8 mouse cellular contexts compared by ENCODE assay signal in the genomic region with DNA sequence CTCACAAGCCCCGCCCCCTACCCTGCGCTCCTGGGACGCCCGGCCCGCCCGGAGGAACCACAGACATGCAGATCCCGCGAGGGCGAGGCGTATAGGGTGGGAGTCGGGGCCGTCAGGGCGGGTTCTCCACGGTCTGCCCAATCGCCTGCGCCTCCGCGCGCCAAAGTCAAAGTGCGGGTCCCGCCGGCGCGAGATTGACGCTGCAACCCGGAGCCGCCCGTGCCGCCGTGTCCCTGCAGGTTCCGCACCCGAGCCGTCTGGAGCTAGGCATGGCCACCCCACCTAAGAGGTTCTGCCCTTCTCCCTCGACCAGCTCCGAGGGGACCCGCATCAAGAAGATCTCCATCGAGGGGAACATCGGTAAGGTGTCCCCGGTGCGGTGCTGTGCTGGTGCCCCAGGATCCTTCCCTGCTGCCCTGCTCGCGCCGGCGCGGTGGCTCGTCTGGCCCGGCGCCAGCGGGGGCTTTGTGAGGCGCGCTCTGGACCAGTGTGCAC. TPM values are rescaled to one million over a fixed set of nuclear protein-coding genes. Genes with fewer than 3 reads are reported as not detected.
A peak's percentile ranks its signal among the peaks of the same experiment; 100 is the strongest.
DNase-seq lines count a peak whose midpoint lies in the region; ATAC-seq and TF ChIP-seq lines count a peak whose summit lies in the region.

A gene (plus strand): TSS at position 10 of the 495 bp plus-strand sequence.

- H3K4me2 ChIP-seq in heart, embryonic 12.5 days: peak within 1 kb of the TSS; percentile 70
- H3K4me2 ChIP-seq in kidney, embryonic 16.5 days (replicated peaks; ENCODE audit: low read depth, low read length): peak within 1 kb of the TSS; percentile 72
- peak within 1 kb of the TSS; percentile 69 for H3K4me2 ChIP-seq in liver, embryonic 11.5 days
- H3K4me2 ChIP-seq in myocyte (ENCODE audit: low read depth): peak within 1 kb of the TSS; percentile 84

- peak within 1 kb of the TSS; percentile 89 for H3K4me3 ChIP-seq in embryonic fibroblast, embryonic 13.5 days (ENCODE audit: insufficient read depth, low read length)
- peak within 1 kb of the TSS; percentile 93 for H3K4me3 ChIP-seq in heart, embryonic 12.5 days
- peak within 1 kb of the TSS; percentile 87 for H3K4me3 ChIP-seq in kidney, embryonic 16.5 days (ENCODE audit: low read length)
- peak within 1 kb of the TSS; percentile 71 for H3K4me3 ChIP-seq in liver, embryonic 11.5 days (ENCODE audit: low read depth, low read length)
- peak within 1 kb of the TSS; percentile 55 for H3K4me3 ChIP-seq in myocyte

- peaks cover 4% of the 10 kb centered on the region; the same call in 1 of the 2 replicates for H3K4me1 ChIP-seq in embryonic fibroblast, embryonic 13.5 days (ENCODE audit: control insufficient read depth, insufficient read depth, low read length)
- H3K4me1 ChIP-seq in heart, embryonic 12.5 days (replicated peaks): peaks cover 11% of the 10 kb centered on the region
- peaks cover 14% of the 10 kb centered on the region; the same call in 1 of the 2 replicates for H3K4me1 ChIP-seq in kidney, embryonic 16.5 days (ENCODE audit: insufficient read depth, low read length)
- peaks cover 29% of the 10 kb centered on the region for H3K4me1 ChIP-seq in liver, embryonic 11.5 days (replicated peaks; ENCODE audit: control insufficient read depth, insufficient read depth, low read length)

- peak within 1 kb of the TSS; percentile 86 for H3K9ac ChIP-seq in heart, embryonic 12.5 days
- peak within 1 kb of the TSS; percentile 91 for H3K9ac ChIP-seq in kidney, embryonic 16.5 days (replicated peaks; ENCODE audit: low read length)
- H3K9ac ChIP-seq in liver, embryonic 11.5 days (ENCODE audit: low read depth, low read length): peak within 1 kb of the TSS; percentile 86

- H3K27ac ChIP-seq in embryonic fibroblast, embryonic 13.5 days (ENCODE audit: insufficient read depth, low read length): peak within 1 kb of the TSS; percentile 45
- peak within 1 kb of the TSS; percentile 89 for H3K27ac ChIP-seq in heart, embryonic 12.5 days (ENCODE audit: poor library complexity, severe bottlenecking)
- H3K27ac ChIP-seq in kidney, embryonic 16.5 days (ENCODE audit: low read length): peak within 1 kb of the TSS; percentile 89
- peak within 1 kb of the TSS; percentile 83 for H3K27ac ChIP-seq in liver, embryonic 11.5 days (ENCODE audit: low read depth, low read length)

- ATAC-seq in heart, embryonic 12.5 days (ENCODE audit: insufficient number of reproducible peaks, low FRiP score): peak; percentile 100
- peak; percentile 100 for ATAC-seq in kidney, embryonic 16.5 days (ENCODE audit: low FRiP score, low TSS enrichment)
- peak; percentile 99 for ATAC-seq in liver, embryonic 11.5 days (replicated peaks; ENCODE audit: low FRiP score)

- peaks cover 20% of the 10 kb centered on the region for H3K79me2 ChIP-seq in myocyte (ENCODE audit: control insufficient read depth, insufficient read depth)

- TF ChIP-seq CTCF in embryonic fibroblast, embryonic 13.5 days (IDR thresholded peaks at IDR 0.05; ENCODE audit: borderline replicate concordance, insufficient read depth, low read length): no peak

- no peaks in the 10 kb centered on the region for H3K27me3 ChIP-seq in heart, embryonic 12.5 days (replicated peaks)
- no peaks in the 10 kb centered on the region for H3K27me3 ChIP-seq in kidney, embryonic 16.5 days (ENCODE audit: insufficient read depth, low read length)
- no peaks in the 10 kb centered on the region for H3K27me3 ChIP-seq in liver, embryonic 11.5 days (replicated peaks; ENCODE audit: control insufficient read depth, insufficient read depth, low read length)
- no peaks in the 10 kb centered on the region for H3K27me3 ChIP-seq in myocyte (ENCODE audit: control insufficient read depth, insufficient read depth, insufficient read length)

- H3ac ChIP-seq in myocyte (ENCODE audit: control insufficient read depth, insufficient read length): peak within 1 kb of the TSS; percentile 39

- DNase-seq in 416B (ENCODE audit: low read depth): peak; percentile 99
- peak; percentile 100 for DNase-seq in adrenal gland, postnatal 25 days
- DNase-seq in liver, embryonic 11.5 days (ENCODE audit: low spot score): peak; percentile 100
- peak; percentile 100 for DNase-seq in spleen, postnatal 4 days (ENCODE audit: low spot score in 2 of 2)

- WGBS in heart, embryonic 12.5 days: under 1% methylated on average over 51 of the region's 51 CpGs
- WGBS in kidney, embryonic 16.5 days: under 1% methylated on average over 51 of the region's 51 CpGs
- under 1% methylated on average over 50 of the region's 51 CpGs for WGBS in liver, embryonic 11.5 days

- peaks cover 7% of the 10 kb centered on the region for H3K36me3 ChIP-seq in heart, embryonic 12.5 days
- peaks cover 3% of the 10 kb centered on the region; the same call in 1 of the 2 replicates for H3K36me3 ChIP-seq in kidney, embryonic 16.5 days (ENCODE audit: insufficient read depth, low read length)
- H3K36me3 ChIP-seq in liver, embryonic 11.5 days (ENCODE audit: control insufficient read depth, insufficient read depth, low read length): peaks cover 6% of the 10 kb centered on the region; the same call in 1 of the 2 replicates
- H3K36me3 ChIP-seq in myocyte (ENCODE audit: control insufficient read depth, insufficient read depth): peaks cover under 1% of the 10 kb centered on the region

- H3K9me3 ChIP-seq in heart, embryonic 12.5 days (replicated peaks): no peaks in the 10 kb centered on the region
- H3K9me3 ChIP-seq in kidney, embryonic 16.5 days (ENCODE audit: low read length): no peaks in the 10 kb centered on the region
- H3K9me3 ChIP-seq in liver, embryonic 11.5 days (ENCODE audit: control insufficient read depth, low read length): no peaks in the 10 kb centered on the region

- TF ChIP-seq POLR2A in embryonic fibroblast, embryonic 13.5 days (IDR thresholded peaks at IDR 0.05; ENCODE audit: low read depth, low read length): peak; percentile 70
- TF ChIP-seq POLR2A in myocyte (IDR thresholded peaks at IDR 0.05; ENCODE audit: insufficient read length, low read depth): peak; percentile 69

TF ChIP-seq in myocyte, 11 proteins besides CTCF, POLR2A, EP300 and RAD21:
- TF ChIP-seq E2F4 (IDR thresholded peaks at IDR 0.05; ENCODE audit: insufficient read depth): peak; percentile 86
- TF ChIP-seq POLR2AphosphoS2 (IDR thresholded peaks at IDR 0.05; ENCODE audit: insufficient read length, low read depth): peak; percentile 69
- no peak for TF ChIP-seq MYOD1 (IDR thresholded peaks at IDR 0.05; ENCODE audit: control insufficient read depth in 1 of 3, insufficient read length in 2 of 3, low read depth in 2 of 3)

RNA-seq across cellular contexts. Expression of the gene that starts here (rescaled TPM):
- 4.6 and 6.7 TPM in 2 replicates for total RNA-seq in adrenal gland, postnatal 25 days (2021)
- 19.4 and 21.6 TPM in 2 replicates for polyA plus RNA-seq in embryonic fibroblast, embryonic 13.5 days (2011; ENCODE audit: insufficient read length, low read depth, missing spikeins)
- polyA plus RNA-seq in heart, embryonic 12.5 days (2016; fragmentation: Nextera tagmentation; extraction: Ambion mirVana): 48.3 and 49.1 TPM in 2 replicates
- polyA plus RNA-seq in kidney, embryonic 16.5 days (2015; fragmentation: Nextera tagmentation; extraction: Ambion mirVana): 41.4 and 47.1 TPM in 2 replicates
- 87.7 and 98.8 TPM in 2 replicates for polyA plus RNA-seq in liver, embryonic 11.5 days (2014; fragmentation: Nextera tagmentation; extraction: Ambion mirVana)
- 4.2 TPM for polyA plus RNA-seq in myocyte (2012; fragmentation: generic; extraction: Trizol)

Comparison
In these comparisons a context has a peak if more than half of its experiments do, and no peak if none do; other contexts are left out.
1. Peak in every context shown above with its lines: DNase-seq, ATAC-seq, H3K4me3 ChIP-seq and H3K27ac ChIP-seq.